Mouse (Mus musculus): Measurements from ENCODE around the gene Snx6. TPM values are rescaled to one million over a fixed set of nuclear protein-coding genes. Genes with fewer than 3 reads are reported as not detected.
"Not testable (repeated sequence)": the region's sequence is repeated elsewhere in the genome, so short reads cannot be mapped to it uniquely, and the experiment has no call there.

The Snx6 gene
- polyA plus RNA-seq (2012; ENCODE audit: insufficient read depth, insufficient read length, missing spikeins) = 77.3 and 89.8 TPM in 2 replicates

DNA sequence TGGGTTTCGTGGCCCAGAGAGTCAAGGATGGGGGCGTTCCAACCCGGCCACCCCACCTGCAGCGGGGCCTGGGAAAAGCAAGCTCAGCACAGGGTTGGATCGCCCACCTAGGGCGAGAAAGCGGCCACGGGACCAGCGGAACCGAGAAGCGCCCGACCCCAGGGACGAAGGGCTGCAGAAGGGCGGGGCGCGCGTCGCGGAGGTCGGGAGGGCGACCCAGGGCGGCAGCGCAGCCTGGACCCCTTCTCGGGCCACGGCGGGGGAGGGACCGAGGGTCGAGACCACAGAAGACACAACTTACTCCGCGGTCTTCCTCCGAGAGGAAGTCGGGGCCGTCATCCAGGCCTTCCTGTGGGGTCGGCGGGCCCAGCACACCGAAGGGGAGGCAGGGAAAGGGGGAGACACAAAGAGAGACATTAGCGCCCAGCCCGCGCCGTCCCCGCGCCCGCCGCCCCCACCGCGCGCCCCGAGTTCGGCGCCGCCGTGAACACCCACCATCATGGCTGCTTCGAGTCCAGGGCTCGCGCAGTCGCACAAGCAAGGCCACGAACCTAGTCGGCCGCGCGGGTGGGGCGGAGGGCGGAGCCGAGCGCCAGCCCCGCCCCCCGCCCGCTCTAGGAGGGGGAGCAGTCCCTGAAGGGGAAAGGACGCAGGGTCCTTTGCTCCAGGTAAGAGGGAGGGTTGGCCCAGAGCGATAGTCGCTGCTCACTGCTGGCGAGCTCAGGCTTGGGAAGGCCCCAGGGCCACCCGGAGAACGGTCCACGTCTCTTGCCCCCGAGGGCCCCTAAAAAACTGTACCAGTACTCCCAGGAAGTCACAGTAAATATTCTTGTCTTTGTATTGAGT lies at the start of gene Snx6:
Gene Snx6, minus strand, starts transcription at position 551 of the 846 bp plus-strand sequence.
- no peak for TF ChIP-seq CTCF (IDR thresholded peaks at IDR 0.05; ENCODE audit: low read depth, low read length)
- no peak; the same call in 1 of the 2 replicates for TF ChIP-seq POLR2A (IDR thresholded peaks at IDR 0.05; ENCODE audit: borderline replicate concordance, low read depth, low read length)
- H3K4me1 ChIP-seq (ENCODE audit: control insufficient read depth, insufficient read depth, low read length) = peaks cover 16% of the 10 kb centered on the region
- H3K27ac ChIP-seq (ENCODE audit: insufficient read depth, low read depth, low read length) = peak within 1 kb of the TSS; percentile 41
- H3K4me3 ChIP-seq (ENCODE audit: insufficient read depth, low read length) = peak within 1 kb of the TSS; percentile 99

DNA sequence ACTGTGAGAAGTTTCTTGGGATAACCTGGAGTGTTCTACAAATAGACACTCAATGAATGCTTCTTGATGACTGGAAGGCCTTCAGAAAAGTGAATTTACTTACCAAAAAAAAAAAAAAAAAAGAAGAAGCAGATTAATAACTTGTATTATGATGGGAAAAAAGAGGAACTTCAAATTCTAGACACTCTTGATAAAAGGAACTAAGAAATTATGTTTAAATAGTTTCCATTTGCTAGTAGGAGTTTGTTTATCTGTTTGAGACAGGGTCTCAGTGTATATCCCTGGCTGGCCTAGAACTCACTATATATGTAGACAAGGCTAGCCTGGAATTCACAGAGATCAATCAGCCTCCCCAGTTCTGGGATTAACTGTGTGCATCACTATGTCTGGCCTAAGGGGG lies 48.9 kb upstream of the Snx6 start:
- no peak for TF ChIP-seq POLR2A (IDR thresholded peaks at IDR 0.05; ENCODE audit: borderline replicate concordance, low read depth, low read length)
- no peak for TF ChIP-seq CTCF (IDR thresholded peaks at IDR 0.05; ENCODE audit: low read depth, low read length)
- peak overlapping the region; percentile 51 for H3K27ac ChIP-seq (ENCODE audit: insufficient read depth, low read depth, low read length)

GRCm38 (mm10) chr12:54841576-54841975 lies 46.1 kb upstream of the Snx6 start:
- TF ChIP-seq POLR2A (IDR thresholded peaks at IDR 0.05; ENCODE audit: borderline replicate concordance, low read depth, low read length) (no peak), CTCF (IDR thresholded peaks at IDR 0.05; ENCODE audit: low read depth, low read length) (no peak)
- Histone ChIP-seq H3K27ac (ENCODE audit: insufficient read depth, low read depth, low read length) (no peak overlapping the region), H3K4me3 (ENCODE audit: insufficient read depth, low read length) (no peak overlapping the region), H3K4me1 (ENCODE audit: control insufficient read depth, insufficient read depth, low read length) (peaks cover 14% of the 10 kb centered on the region)

More for the DNA sequence above, 48.9 kb upstream of the Snx6 start:
- Histone ChIP-seq H3K4me1 (ENCODE audit: control insufficient read depth, insufficient read depth, low read length) (peaks cover 14% of the 10 kb centered on the region), H3K4me3 (ENCODE audit: insufficient read depth, low read length) (no peak overlapping the region)

GRCm38 (mm10) chr12:54839815-54840214 lies 44.3 kb upstream of the Snx6 start:
- Histone ChIP-seq H3K4me1 (ENCODE audit: control insufficient read depth, insufficient read depth, low read length) (peaks cover 18% of the 10 kb centered on the region), H3K27ac (ENCODE audit: insufficient read depth, low read depth, low read length) (no peak overlapping the region)
- TF ChIP-seq POLR2A (IDR thresholded peaks at IDR 0.05; ENCODE audit: borderline replicate concordance, low read depth, low read length) (no peak), CTCF (IDR thresholded peaks at IDR 0.05; ENCODE audit: low read depth, low read length) (no peak)

DNA sequence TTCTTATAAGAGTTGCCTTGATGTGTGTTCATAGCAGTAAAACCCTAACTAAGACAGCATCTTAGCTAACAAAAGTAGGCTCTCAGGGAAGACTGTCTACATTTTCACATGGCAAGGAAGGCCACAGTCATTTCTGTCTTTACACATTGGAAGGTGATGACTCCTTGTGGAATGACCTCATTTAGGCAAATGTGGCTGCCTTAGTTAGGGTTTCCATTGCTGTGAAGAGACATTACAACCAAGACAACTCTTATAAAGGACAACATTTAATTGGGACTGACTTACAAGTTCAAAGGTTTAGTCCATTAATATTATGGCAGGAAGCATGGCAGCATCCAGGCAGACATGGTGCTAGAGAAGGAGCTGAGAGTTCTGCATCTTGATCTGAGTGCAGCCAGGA lies 43.4 kb upstream of the Snx6 start:
- peaks cover 15% of the 10 kb centered on the region for H3K4me1 ChIP-seq (ENCODE audit: control insufficient read depth, insufficient read depth, low read length)
- TF ChIP-seq CTCF (IDR thresholded peaks at IDR 0.05; ENCODE audit: low read depth, low read length) (no peak), POLR2A (IDR thresholded peaks at IDR 0.05; ENCODE audit: borderline replicate concordance, low read depth, low read length) (no peak)
- H3K27ac ChIP-seq (ENCODE audit: insufficient read depth, low read depth, low read length) = no peak overlapping the region
- no peak overlapping the region for H3K4me3 ChIP-seq (ENCODE audit: insufficient read depth, low read length)

More at GRCm38 (mm10) chr12:54839815-54840214, 44.3 kb upstream of the Snx6 start:
- no peak overlapping the region for H3K4me3 ChIP-seq (ENCODE audit: insufficient read depth, low read length)

- no peak overlapping the region for H3K4me3 ChIP-seq (ENCODE audit: insufficient read depth, low read length)
- no peak for TF ChIP-seq POLR2A (IDR thresholded peaks at IDR 0.05; ENCODE audit: borderline replicate concordance, low read depth, low read length)
- no peak for TF ChIP-seq CTCF (IDR thresholded peaks at IDR 0.05; ENCODE audit: low read depth, low read length)
- H3K27ac ChIP-seq (ENCODE audit: insufficient read depth, low read depth, low read length) = no peak overlapping the region
These were observed 40.4 kb upstream of the Snx6 start for GRCm38 (mm10) chr12:54835608-54836570.

GRCm38 (mm10) chr12:54834925-54835447 lies 39.5 kb upstream of the Snx6 start:
- TF ChIP-seq POLR2A (IDR thresholded peaks at IDR 0.05; ENCODE audit: borderline replicate concordance, low read depth, low read length) (no peak), CTCF (IDR thresholded peaks at IDR 0.05; ENCODE audit: low read depth, low read length) (no peak)
- H3K4me1 ChIP-seq (ENCODE audit: control insufficient read depth, insufficient read depth, low read length) = peaks cover 11% of the 10 kb centered on the region
- H3K27ac ChIP-seq (ENCODE audit: insufficient read depth, low read depth, low read length) = 0 out of 2 replicates have a peak overlapping the region, but pooled peaks have one; percentile 2
- H3K4me3 ChIP-seq (ENCODE audit: insufficient read depth, low read length) = peak overlapping the region; percentile 35

More at GRCm38 (mm10) chr12:54835608-54836570, 40.4 kb upstream of the Snx6 start:
- peaks cover 13% of the 10 kb centered on the region for H3K4me1 ChIP-seq (ENCODE audit: control insufficient read depth, insufficient read depth, low read length)

GRCm38 (mm10) chr12:54833856-54834399 lies 38.4 kb upstream of the Snx6 start:
- H3K27ac ChIP-seq (ENCODE audit: insufficient read depth, low read depth, low read length) = no peak overlapping the region
- peaks cover 7% of the 10 kb centered on the region for H3K4me1 ChIP-seq (ENCODE audit: control insufficient read depth, insufficient read depth, low read length)
- no peak for TF ChIP-seq POLR2A (IDR thresholded peaks at IDR 0.05; ENCODE audit: borderline replicate concordance, low read depth, low read length)
- no peak for TF ChIP-seq CTCF (IDR thresholded peaks at IDR 0.05; ENCODE audit: low read depth, low read length)
- H3K4me3 ChIP-seq (ENCODE audit: insufficient read depth, low read length) = no peak overlapping the region

GRCm38 (mm10) chr12:54831927-54832326 lies 36.4 kb upstream of the Snx6 start:
- not testable (repeated sequence) for H3K4me3 ChIP-seq (ENCODE audit: insufficient read depth, low read length); H3K27ac ChIP-seq (ENCODE audit: insufficient read depth, low read depth, low read length); H3K4me1 ChIP-seq (ENCODE audit: control insufficient read depth, insufficient read depth, low read length)

Data from bone marrow macrophage, adult 2 months (primary cell).